Mouse (Mus musculus) hindbrain, postnatal 0 days (tissue): ENCODE data around the gene Mcm5. TPM values are rescaled to one million over a fixed set of nuclear protein-coding genes. Genes with fewer than 3 reads are reported as not detected.

Source experiments
- ATAC-seq: fragments of 200-750 bp; cut with Nextera tagmentation; 2 replicates; pipeline ENCODE4 v1.8.0; 2017; ENCODE audit warnings: mild to moderate bottlenecking, moderate TSS enrichment, moderate library complexity
- DNase-seq: peaks from one replicate; pipeline ENCODE4 v3.0.0-alpha.2; 2015; ENCODE audit warnings: low spot score
- H3K27ac ChIP-seq: fragments of 300-500 bp; sonication (generic); 2 replicates; pipeline ENCODE4 v1.5.1; 2014; ENCODE audit warnings: mild to moderate bottlenecking
- H3K27me3 ChIP-seq: fragments of 300-500 bp; sonication (generic); 2 replicates; pipeline ENCODE4 v1.6.1; 2014; ENCODE audit warnings: low read length, mixed read lengths; ENCODE audit not compliant: insufficient read depth
- H3K36me3 ChIP-seq: fragments of 300-500 bp; sonication (generic); 2 replicates; pipeline ENCODE4 v1.6.1; 2014; ENCODE audit warnings: low read length, mixed read lengths; ENCODE audit not compliant: insufficient read depth
- H3K4me1 ChIP-seq: fragments of 300-500 bp; sonication (generic); 2 replicates; pipeline ENCODE4 v1.6.1; 2014; ENCODE audit warnings: antibody characterized with exemption, low read length, mixed read lengths; ENCODE audit not compliant: insufficient read depth
- H3K4me2 ChIP-seq: fragments of 300-500 bp; sonication (generic); 2 replicates; pipeline ENCODE4 v1.6.1; 2014; ENCODE audit warnings: low read depth, mild to moderate bottlenecking, low read length, moderate library complexity, mixed read lengths
- H3K4me3 ChIP-seq: fragments of 300-500 bp; sonication (generic); 2 replicates; pipeline ENCODE4 v1.5.1; 2014; ENCODE audit warnings: low read length
- H3K9ac ChIP-seq: fragments of 300-500 bp; sonication (generic); replicated peaks from 2 replicates; pipeline ENCODE4 v1.6.1; 2014; ENCODE audit warnings: mild to moderate bottlenecking, low read length, moderate library complexity, mixed read lengths
- H3K9me3 ChIP-seq: fragments of 300-500 bp; sonication (generic); 2 replicates; pipeline ENCODE4 v1.6.1; 2016; ENCODE audit warnings: low read length, mixed read lengths
- CTCF ChIP-seq: IDR thresholded peaks from 2 replicates; pipeline ENCODE4 v1.5.1; 2016; ENCODE audit warnings: antibody characterized with exemption, control low read depth, low read depth
- WGBS: fragments of 180-500 bp; shearing (Covaris S2); extraction: QIAGEN DNeasy Blood & Tissue Kit; methylation state at CpG from one replicate; pipeline ENCODE4 v1.1.7; 2014; 5-methylcytosine and 5-hydroxymethylcytosine counted together
- polyA plus RNA-seq: library from polyadenylated mRNA; unstranded; fragments of >200 nt; fragmentation: Nextera tagmentation; extraction: Ambion mirVana; gene quantifications from 2 replicates; pipeline ENCODE4 v1.2.1, GENCODE M21; 2015
- total RNA-seq: library from RNA; depleted of rRNA; stranded (reverse); fragments of >200 nt; gene quantifications from 2 replicates; pipeline ENCODE4 v1.2.3, GENCODE M21; 2014

Mcm5 gene
- total and polyA plus RNA-seq, 2 experiments from 2014 or later = 27.7 to 43.0 TPM

DNA sequence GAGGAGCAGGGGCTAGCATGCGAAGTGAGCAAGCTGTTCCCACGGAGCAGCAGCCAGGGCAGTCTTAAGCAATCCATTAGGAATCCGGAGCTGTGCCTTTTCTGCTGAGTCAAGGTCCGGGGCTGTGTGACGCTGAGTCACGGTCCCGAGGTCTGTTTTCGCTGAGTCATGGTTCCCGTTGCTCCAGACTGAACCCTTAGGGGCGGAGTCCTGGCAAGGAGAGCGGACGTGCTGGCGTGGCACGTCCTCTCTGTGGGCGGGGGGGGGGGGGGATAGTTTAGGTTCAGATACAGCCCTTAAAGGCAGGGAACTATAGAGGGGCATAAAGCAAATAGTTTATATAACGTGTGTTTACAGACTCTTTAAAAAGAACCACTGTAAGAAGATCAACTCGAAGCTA is 25.5 kb upstream of the Mcm5 start:
- Histone ChIP-seq H3K4me3 (peak overlapping the region; percentile 20), H3K4me2 (peak overlapping the region; percentile 52), H3K27me3 (no peaks in the 10 kb centered on the region), H3K9me3 (no peaks in the 10 kb centered on the region), H3K36me3 (no peaks in the 10 kb centered on the region), H3K4me1 (no peaks in the 10 kb centered on the region), H3K27ac (no peak overlapping the region), H3K9ac (no peak overlapping the region)
- WGBS = 4% methylated on average over 17 of the region's 17 CpGs
- ATAC-seq (peak; percentile 95), DNase-seq (peak; percentile 94)
- no peak for TF ChIP-seq CTCF

DNA sequence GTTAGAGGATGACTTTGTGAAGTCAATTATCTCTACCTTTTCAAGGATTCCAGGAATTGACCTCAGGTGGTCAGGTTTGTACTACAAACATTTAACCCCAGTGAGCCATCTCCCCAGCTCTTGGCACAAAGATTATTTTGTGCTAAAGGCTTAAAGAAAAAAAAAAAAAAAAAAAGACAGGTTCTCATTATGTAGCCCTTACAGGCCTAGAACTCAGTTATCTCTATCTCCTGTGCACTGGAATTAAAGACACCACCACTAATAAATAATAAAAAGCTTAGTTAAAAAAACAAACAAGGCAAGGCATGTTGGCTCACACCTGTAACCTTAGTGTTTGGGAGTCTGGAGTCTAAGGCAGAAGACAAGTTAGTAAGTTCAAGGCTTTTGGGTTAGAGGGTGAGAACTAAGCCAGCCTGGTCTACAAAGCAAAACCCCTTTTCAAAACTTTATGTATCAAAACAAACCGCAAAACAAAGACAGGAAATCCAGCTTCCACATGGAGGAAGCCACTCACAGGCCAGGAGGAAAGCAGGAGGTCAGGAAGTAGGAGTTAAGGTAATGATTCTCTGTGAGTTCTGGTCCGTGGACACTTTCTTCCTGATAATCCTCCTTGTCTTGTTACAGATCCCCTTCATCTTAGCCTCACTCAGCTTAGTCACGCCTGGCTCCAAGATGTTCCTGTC is 24.8 kb upstream of the Mcm5 start:
- Histone ChIP-seq H3K27me3 (no peaks in the 10 kb centered on the region), H3K27ac (no peak overlapping the region), H3K4me2 (peak overlapping the region; percentile 52), H3K9me3 (no peaks in the 10 kb centered on the region), H3K4me3 (no peak overlapping the region), H3K9ac (no peak overlapping the region), H3K4me1 (no peaks in the 10 kb centered on the region), H3K36me3 (no peaks in the 10 kb centered on the region)
- 83% methylated on average over 3 of the region's 3 CpGs for WGBS
- TF ChIP-seq CTCF = no peak
- no peak for DNase-seq
- ATAC-seq = no peak

DNA sequence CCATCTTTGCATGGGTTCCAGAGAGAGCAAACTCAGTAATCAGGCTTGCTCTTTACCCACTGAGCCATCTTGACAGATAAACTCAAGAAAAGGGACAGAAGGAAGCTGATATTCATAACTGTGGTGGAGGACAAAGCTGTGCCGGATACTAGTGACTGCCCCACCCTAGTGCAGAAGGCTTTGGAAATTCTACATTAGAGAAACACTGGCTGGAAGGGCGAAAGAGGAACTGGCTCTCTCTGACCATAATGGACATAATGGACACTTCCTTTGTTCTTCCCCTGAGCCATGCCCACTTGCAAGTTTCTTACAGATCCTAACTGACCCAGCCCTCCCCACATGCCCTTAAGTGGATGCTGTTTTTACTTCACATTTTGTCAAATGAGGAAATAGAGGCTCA is 23.4 kb upstream of the Mcm5 start:
- TF ChIP-seq CTCF = no peak
- no peak for ATAC-seq
- Histone ChIP-seq H3K9me3 (no peaks in the 10 kb centered on the region), H3K9ac (no peak overlapping the region), H3K27ac (no peak overlapping the region), H3K27me3 (no peaks in the 10 kb centered on the region), H3K4me3 (no peak overlapping the region), H3K4me2 (no peak overlapping the region), H3K36me3 (no peaks in the 10 kb centered on the region), H3K4me1 (no peaks in the 10 kb centered on the region)
- 87% methylated on average over 2 of the region's 2 CpGs for WGBS
- no peak for DNase-seq

DNA sequence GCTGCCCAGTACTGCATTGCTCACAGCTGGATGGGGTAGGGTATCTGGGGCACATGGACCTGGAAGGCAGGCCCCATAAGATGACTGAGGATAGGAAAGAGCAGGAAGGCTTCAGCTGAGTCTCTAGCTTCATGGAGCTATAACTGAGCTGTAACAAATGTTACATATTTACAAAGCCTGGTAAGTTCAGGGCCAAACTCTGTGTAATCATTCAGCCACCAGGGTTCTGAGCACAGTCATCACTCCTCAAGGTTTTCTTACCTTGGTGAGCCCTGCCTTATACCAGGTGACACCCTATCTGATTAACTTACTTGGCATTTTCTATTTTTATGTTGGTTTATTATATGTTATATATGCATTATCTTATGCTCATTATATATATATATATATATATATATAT is 22.2 kb upstream of the Mcm5 start:
- no peaks in the 10 kb centered on the region for H3K36me3 ChIP-seq
- H3K4me2 ChIP-seq = no peak overlapping the region
- no peak for DNase-seq
- no peak for ATAC-seq
- H3K4me3 ChIP-seq = no peak overlapping the region
- no peak overlapping the region for H3K9ac ChIP-seq
- no peak overlapping the region for H3K27ac ChIP-seq
- H3K4me1 ChIP-seq = no peaks in the 10 kb centered on the region
- no peaks in the 10 kb centered on the region for H3K27me3 ChIP-seq
- no peak for TF ChIP-seq CTCF
- no peaks in the 10 kb centered on the region for H3K9me3 ChIP-seq

DNA sequence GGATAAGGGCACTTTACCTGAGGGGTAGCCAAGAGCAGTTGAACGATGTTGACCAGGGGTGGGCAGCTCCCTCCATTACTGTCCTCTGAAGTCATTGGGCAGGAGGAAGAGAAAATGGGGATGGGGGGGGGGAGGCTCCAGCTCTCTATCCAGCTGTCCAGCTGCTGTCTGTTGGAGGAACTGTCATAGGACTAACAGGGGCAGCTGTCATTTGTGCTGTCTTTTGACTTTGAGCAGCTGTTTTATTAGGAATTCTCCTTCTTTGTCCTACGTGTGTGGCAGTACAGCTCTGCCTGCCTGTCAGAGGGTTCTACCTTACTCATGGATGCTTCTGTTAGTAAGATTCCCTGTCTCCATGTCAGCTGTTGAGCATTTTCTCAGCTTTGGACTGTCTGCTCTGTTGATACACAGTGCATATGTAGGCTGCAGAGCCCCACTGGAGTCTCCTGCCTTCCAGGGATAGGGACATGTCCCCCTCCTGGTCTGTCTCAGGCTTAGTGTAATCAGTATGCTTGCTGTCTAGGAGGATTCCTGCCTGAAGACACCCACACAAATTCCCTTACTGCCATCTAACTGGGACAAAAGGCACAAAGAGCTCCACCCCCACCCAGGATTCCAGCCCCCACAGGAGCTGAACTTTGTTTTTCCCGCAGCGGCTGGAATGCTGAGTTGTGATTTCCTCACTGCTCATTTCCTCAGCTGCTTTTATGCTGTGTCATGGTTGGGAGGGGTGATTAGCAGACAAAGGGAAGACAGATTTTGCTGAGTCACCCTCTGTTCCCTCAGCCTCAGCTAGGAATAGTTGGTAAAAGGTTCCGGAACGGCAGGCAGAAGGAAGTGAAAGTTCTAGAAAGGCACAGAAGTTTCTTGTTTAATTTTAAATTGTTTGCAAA is 20.1 kb upstream of the Mcm5 start:
- ATAC-seq = peak; percentile 53
- Histone ChIP-seq H3K4me3 (no peak overlapping the region), H3K9me3 (no peaks in the 10 kb centered on the region), H3K9ac (no peak overlapping the region), H3K27me3 (no peaks in the 10 kb centered on the region), H3K4me1 (peaks cover 6% of the 10 kb centered on the region), H3K36me3 (no peaks in the 10 kb centered on the region), H3K27ac (peak overlapping the region; percentile 27; the same call in 1 of the 2 replicates), H3K4me2 (peak overlapping the region; percentile 42)
- DNase-seq = peak; percentile 89
- no peak for TF ChIP-seq CTCF
- 21% methylated on average over 6 of the region's 6 CpGs for WGBS

DNA sequence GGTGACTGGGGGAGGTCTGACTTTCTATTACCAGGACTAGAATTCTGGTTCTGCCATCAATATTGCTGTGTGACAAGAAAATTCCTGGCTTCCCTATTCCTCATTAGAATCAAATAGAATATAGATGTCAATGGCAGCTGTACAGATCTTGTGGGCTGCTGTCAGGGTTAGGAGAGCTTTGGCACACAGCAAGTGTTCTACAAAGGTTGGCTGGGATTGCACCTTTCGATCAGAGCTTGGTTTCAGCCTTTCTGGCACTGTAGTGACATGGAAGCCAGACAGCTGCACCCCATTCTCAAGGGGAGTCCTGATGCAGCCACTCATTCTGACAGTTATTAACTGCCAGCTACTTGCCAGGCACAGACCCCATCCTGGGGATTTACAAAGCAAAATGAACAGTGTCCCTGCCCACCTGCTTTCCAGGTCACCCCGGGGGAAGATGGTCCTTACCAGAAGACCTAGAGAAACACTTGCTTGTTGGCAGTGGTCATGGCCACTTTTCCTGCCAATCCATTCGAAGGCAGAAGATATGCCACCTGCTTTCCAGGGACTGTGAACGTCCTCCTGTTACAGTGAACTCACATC is 18.5 kb upstream of the Mcm5 start:
- Histone ChIP-seq H3K4me2 (no peak overlapping the region), H3K36me3 (no peaks in the 10 kb centered on the region), H3K4me3 (no peak overlapping the region), H3K9me3 (no peaks in the 10 kb centered on the region), H3K4me1 (peaks cover 6% of the 10 kb centered on the region), H3K27me3 (no peaks in the 10 kb centered on the region), H3K9ac (no peak overlapping the region), H3K27ac (no peak overlapping the region)
- ATAC-seq = no peak
- WGBS = 61% methylated on average over 4 of the region's 4 CpGs
- DNase-seq = no peak
- TF ChIP-seq CTCF = no peak
